Mouse (Mus musculus) heart, adult 2 months (tissue): ENCODE results near the gene Wdr26.

Experiments
- CTCF ChIP-seq: fragments of 200-600 bp; IDR thresholded peaks from 2 replicates; pipeline ENCODE4 v1.8.1; 2022; ENCODE audit warnings: antibody characterized with exemption, mild to moderate bottlenecking, moderate library complexity
- POLR2A ChIP-seq: fragments of 200-500 bp; IDR thresholded peaks from 2 replicates; pipeline ENCODE4 v1.6.1; 2011; ENCODE audit warnings: mild to moderate bottlenecking, low read depth, low read length, control low read depth; ENCODE audit not compliant: insufficient read depth

- TF ChIP-seq POLR2A (no peak), CTCF (no peak)
Observed at GRCm38 (mm10) chr1:181170210-181170609, 41.6 kb downstream of the Wdr26 start.
